Comparison of ENCODE assay signal across 19 mouse cellular contexts in genomic region chr2:11402218-11402848, GRCm38 (mm10).
DNase-seq lines count a peak whose midpoint lies in the region; ATAC-seq and TF ChIP-seq lines count a peak whose summit lies in the region.
"Had no signal": no experiment of that assay in that cellular context is flagged by ENCODE, and none has a peak within 500 bp of the region (broad histone marks: within the 10 kb centered on the region; RNA-seq: fewer than 3 reads in every experiment).

No protein-coding gene starts in this region.

- H3K27ac ChIP-seq in intestine, postnatal 0 days (ENCODE audit: low read depth, low read length): peak overlapping the region; percentile 68
- H3K27ac ChIP-seq in kidney, embryonic 16.5 days (ENCODE audit: low read length): 0 out of 2 replicates have a peak overlapping the region, but pooled peaks have one; percentile 20
- H3K27ac ChIP-seq in midbrain, embryonic 14.5 days (replicated peaks; ENCODE audit: low read depth, low read length): no peak overlapping the region
- H3K27ac ChIP-seq in forebrain, embryonic 12.5 days: no peak overlapping the region
- H3K27ac ChIP-seq: limb, embryonic 15.5 days; lung, embryonic 15.5 days; midbrain, embryonic 13.5 days had no signal

- H3K4me2 ChIP-seq in intestine, postnatal 0 days (replicated peaks; ENCODE audit: low read depth): no peak overlapping the region
- H3K4me2 ChIP-seq in kidney, embryonic 16.5 days (replicated peaks; ENCODE audit: low read depth, low read length): no peak overlapping the region
- H3K4me2 ChIP-seq in midbrain, embryonic 14.5 days (ENCODE audit: low read length): no peak overlapping the region
- no peak overlapping the region for H3K4me2 ChIP-seq in forebrain, embryonic 12.5 days
- H3K4me2 ChIP-seq: limb, embryonic 15.5 days; lung, embryonic 15.5 days; midbrain, embryonic 13.5 days had no signal

- TF ChIP-seq POLR2A in lung, adult 2 months (IDR thresholded peaks at IDR 0.05; ENCODE audit: borderline replicate concordance, extremely low read depth, low read depth, low read length): no peak

- ATAC-seq in intestine, postnatal 0 days: peak; percentile 82
- 0 out of 2 replicates have a peak, but pooled peaks have one; percentile 42 for ATAC-seq in kidney, embryonic 16.5 days (ENCODE audit: low FRiP score, low TSS enrichment)
- no peak for ATAC-seq in midbrain, embryonic 14.5 days (ENCODE audit: low FRiP score, low TSS enrichment)
- no peak for ATAC-seq in megakaryocyte-erythroid progenitor cell, adult 5-6 weeks (replicated peaks; ENCODE audit: low FRiP score, low TSS enrichment, poor library complexity, severe bottlenecking)
- ATAC-seq in forebrain, embryonic 12.5 days (ENCODE audit: low FRiP score): no peak
- ATAC-seq: forebrain, embryonic 16.5 days; inflammation-experienced regulatory T-cells, adult 6 months; midbrain, embryonic 13.5 days had no signal

- no peaks in the 10 kb centered on the region for H3K36me3 ChIP-seq in intestine, postnatal 0 days (ENCODE audit: control insufficient read depth, insufficient read depth)
- H3K36me3 ChIP-seq in kidney, embryonic 16.5 days (ENCODE audit: insufficient read depth, low read length): no peaks in the 10 kb centered on the region
- H3K36me3 ChIP-seq in midbrain, embryonic 14.5 days (ENCODE audit: control insufficient read depth, insufficient read depth, low read length): no peaks in the 10 kb centered on the region
- H3K36me3 ChIP-seq in forebrain, embryonic 12.5 days (replicated peaks): no peaks in the 10 kb centered on the region
- H3K36me3 ChIP-seq: G1E; limb, embryonic 15.5 days; lung, embryonic 15.5 days; midbrain, embryonic 13.5 days had no signal

- H3K27me3 ChIP-seq in intestine, postnatal 0 days (replicated peaks; ENCODE audit: control insufficient read depth, insufficient read depth, low read length): no peaks in the 10 kb centered on the region
- H3K27me3 ChIP-seq in kidney, embryonic 16.5 days (ENCODE audit: insufficient read depth, low read length): no peaks in the 10 kb centered on the region
- H3K27me3 ChIP-seq in midbrain, embryonic 14.5 days (ENCODE audit: control insufficient read depth, insufficient read depth, low read length): no peaks in the 10 kb centered on the region
- peaks cover 4% of the 10 kb centered on the region; the same call in 1 of the 2 replicates for H3K27me3 ChIP-seq in forebrain, embryonic 12.5 days
- H3K27me3 ChIP-seq: limb, embryonic 15.5 days; lung, embryonic 15.5 days; midbrain, embryonic 13.5 days had no signal

- H3K4me3 ChIP-seq in lung, adult 2 months (replicated peaks; ENCODE audit: extremely low read depth, low read depth, low read length): no peak overlapping the region
- H3K4me3 ChIP-seq in intestine, postnatal 0 days (ENCODE audit: low read depth, low read length): no peak overlapping the region
- H3K4me3 ChIP-seq in kidney, embryonic 16.5 days (ENCODE audit: low read length): no peak overlapping the region
- no peak overlapping the region for H3K4me3 ChIP-seq in midbrain, embryonic 14.5 days (replicated peaks; ENCODE audit: low read depth, low read length)
- no peak overlapping the region for H3K4me3 ChIP-seq in forebrain, embryonic 12.5 days (replicated peaks)
- H3K4me3 ChIP-seq: limb, embryonic 15.5 days; lung, embryonic 15.5 days; midbrain, embryonic 13.5 days had no signal

- H3K4me1 ChIP-seq in lung, adult 2 months (ENCODE audit: control insufficient read depth, insufficient read depth, low read length): no peaks in the 10 kb centered on the region; the same call in 1 of the 2 replicates
- H3K4me1 ChIP-seq in intestine, postnatal 0 days (replicated peaks; ENCODE audit: control insufficient read depth, insufficient read depth, low read length): no peaks in the 10 kb centered on the region
- H3K4me1 ChIP-seq in kidney, embryonic 16.5 days (ENCODE audit: insufficient read depth, low read length): no peaks in the 10 kb centered on the region
- H3K4me1 ChIP-seq in midbrain, embryonic 14.5 days (ENCODE audit: control insufficient read depth, insufficient read depth, low read length): no peaks in the 10 kb centered on the region
- H3K4me1 ChIP-seq in forebrain, embryonic 12.5 days: no peaks in the 10 kb centered on the region
- H3K4me1 ChIP-seq: limb, embryonic 15.5 days; midbrain, embryonic 13.5 days had no signal

- DNase-seq in lung, adult 18-20 months: peak; percentile 19 to 53
- no peak for DNase-seq in lung, adult 2 months
- DNase-seq in lung, postnatal 36 days: peak; percentile 34
- DNase-seq in midbrain, embryonic 14.5 days: no peak
- DNase-seq: adrenal gland, postnatal 10 days; cerebellum, adult 2 months; heart, postnatal 36 days; layer of hippocampus, adult 9-11 months; right cerebral cortex, adult 18-20 months had no signal

- TF ChIP-seq CTCF in lung, adult 2 months (IDR thresholded peaks at IDR 0.05; ENCODE audit: insufficient read depth, low read length): no peak
- no peak for TF ChIP-seq CTCF in intestine, postnatal 0 days (IDR thresholded peaks at IDR 0.05; ENCODE audit: low read depth)

- WGBS in lung, adult 2 months: 55% methylated on average over 10 of the region's 10 CpGs
- 36% methylated on average over 10 of the region's 10 CpGs for WGBS in intestine, postnatal 0 days
- WGBS in kidney, embryonic 16.5 days: 50% methylated on average over 10 of the region's 10 CpGs
- WGBS in midbrain, embryonic 14.5 days: 33% methylated on average over 10 of the region's 10 CpGs
- WGBS in forebrain, embryonic 12.5 days: 45% methylated on average over 10 of the region's 10 CpGs

- no peak overlapping the region for H3K9ac ChIP-seq in intestine, postnatal 0 days (ENCODE audit: low read depth, low read length)
- H3K9ac ChIP-seq in kidney, embryonic 16.5 days (replicated peaks; ENCODE audit: low read length): no peak overlapping the region
- no peak overlapping the region for H3K9ac ChIP-seq in midbrain, embryonic 14.5 days (replicated peaks; ENCODE audit: low read length)
- H3K9ac ChIP-seq in forebrain, embryonic 12.5 days: no peak overlapping the region
- H3K9ac ChIP-seq: limb, embryonic 15.5 days; lung, embryonic 15.5 days; midbrain, embryonic 13.5 days had no signal

- H3K9me3 ChIP-seq in intestine, postnatal 0 days (ENCODE audit: control insufficient read depth): no peaks in the 10 kb centered on the region
- no peaks in the 10 kb centered on the region for H3K9me3 ChIP-seq in kidney, embryonic 16.5 days (ENCODE audit: low read length)
- H3K9me3 ChIP-seq in midbrain, embryonic 14.5 days (ENCODE audit: control insufficient read depth, low read length): no peaks in the 10 kb centered on the region
- H3K9me3 ChIP-seq in forebrain, embryonic 12.5 days: no peaks in the 10 kb centered on the region
- H3K9me3 ChIP-seq: G1E; limb, embryonic 15.5 days; lung, embryonic 15.5 days; midbrain, embryonic 13.5 days had no signal

Comparison
In these comparisons a context has a peak if more than half of its experiments do, and no peak if none do; other contexts are left out.
1. DNase-seq: peak in lung, adult 18-20 months (2 of 2) and lung, postnatal 36 days (single experiment); none in lung, adult 2 months (single experiment) and midbrain, embryonic 14.5 days (single experiment).
2. ATAC-seq: peak in intestine, postnatal 0 days (single experiment) and kidney, embryonic 16.5 days (single experiment); none in midbrain, embryonic 14.5 days (single experiment), megakaryocyte-erythroid progenitor cell, adult 5-6 weeks (single experiment) and forebrain, embryonic 12.5 days (single experiment).
3. H3K27ac ChIP-seq: peak in intestine, postnatal 0 days (single experiment) and kidney, embryonic 16.5 days (single experiment); none in midbrain, embryonic 14.5 days (single experiment) and forebrain, embryonic 12.5 days (single experiment).